Mouse (Mus musculus) hindbrain, embryonic 11.5 days (tissue): ENCODE results near the gene Dmac2. TPM values are rescaled to one million over a fixed set of nuclear protein-coding genes. Genes with fewer than 3 reads are reported as not detected.
A peak's percentile ranks its signal among the peaks of the same experiment; 100 is the strongest.

Experiments used
- ATAC-seq: fragments of 200-750 bp; cut with Nextera tagmentation; 2 replicates; pipeline ENCODE4 v1.8.0; 2017; ENCODE audit warnings: mild to moderate bottlenecking, moderate TSS enrichment, moderate library complexity; ENCODE audit not compliant: low FRiP score
- DNase-seq: peaks from one replicate; pipeline ENCODE4 v3.0.0-alpha.2; 2015; ENCODE audit warnings: low spot score
- H3K27ac ChIP-seq: fragments of 300-500 bp; sonication (generic); 2 replicates; pipeline ENCODE4 v1.5.1; 2014; ENCODE audit warnings: mild to moderate bottlenecking, low read depth, low read length
- H3K27me3 ChIP-seq: fragments of 300-500 bp; sonication (generic); 2 replicates; pipeline ENCODE4 v1.6.1; 2014; ENCODE audit warnings: mild to moderate bottlenecking, low read length, moderate library complexity, mixed read lengths; ENCODE audit not compliant: control insufficient read depth, insufficient read depth
- H3K36me3 ChIP-seq: fragments of 300-500 bp; sonication (generic); 2 replicates; pipeline ENCODE4 v1.6.1; 2014; ENCODE audit warnings: mild to moderate bottlenecking, low read length, moderate library complexity, mixed read lengths; ENCODE audit not compliant: control insufficient read depth, insufficient read depth
- H3K4me1 ChIP-seq: fragments of 300-500 bp; sonication (generic); replicated peaks from 2 replicates; pipeline ENCODE4 v1.6.1; 2014; ENCODE audit warnings: low read length, mixed read lengths; ENCODE audit not compliant: control insufficient read depth, insufficient read depth
- H3K4me2 ChIP-seq: fragments of 300-500 bp; sonication (generic); replicated peaks from 2 replicates; pipeline ENCODE4 v1.6.1; 2014; ENCODE audit warnings: mild to moderate bottlenecking, low read depth, low read length
- H3K4me3 ChIP-seq: fragments of 300-500 bp; sonication (generic); 2 replicates; pipeline ENCODE4 v1.5.1; 2014; ENCODE audit warnings: low read depth, low read length
- H3K9ac ChIP-seq: fragments of 300-500 bp; sonication (generic); 2 replicates; pipeline ENCODE4 v1.6.1; 2014; ENCODE audit warnings: low read depth, low read length
- H3K9me3 ChIP-seq: fragments of 300-500 bp; sonication (generic); 2 replicates; pipeline ENCODE4 v1.6.1; 2016; ENCODE audit warnings: low read length; ENCODE audit not compliant: control insufficient read depth
- WGBS: fragments of 180-500 bp; shearing (Covaris S2); extraction: QIAGEN DNeasy Blood & Tissue Kit; methylation state at CpG from one replicate; pipeline ENCODE4 v1.1.7; 2014; 5-methylcytosine and 5-hydroxymethylcytosine counted together
- polyA plus RNA-seq: library from polyadenylated mRNA; unstranded; fragments of >200 nt; fragmentation: Nextera tagmentation; extraction: Ambion mirVana; gene quantifications from 2 replicates; pipeline ENCODE4 v1.2.1, GENCODE M21; 2014

Gene Dmac2
- polyA plus RNA-seq, 1 experiment from 2014 or later = 25.1 TPM

DNA sequence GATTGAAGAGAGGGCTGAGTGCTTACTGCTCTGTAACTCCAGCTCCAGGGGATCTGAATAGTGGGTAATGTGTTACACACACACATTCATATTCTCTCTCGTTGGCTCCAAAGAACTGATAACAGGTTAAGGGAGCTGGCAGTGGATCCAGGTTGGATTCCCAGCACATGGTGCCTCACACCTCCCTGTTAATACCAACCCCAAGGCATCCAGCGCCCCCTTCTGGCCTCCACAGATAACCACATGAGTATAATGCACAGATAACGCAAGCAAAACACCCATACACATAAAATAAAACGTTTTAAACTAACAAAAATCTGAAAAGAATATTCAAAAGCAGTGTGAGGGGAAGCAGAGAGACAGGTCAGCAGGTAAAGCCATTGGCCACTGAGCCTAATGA lies 53.2 kb downstream of the Dmac2 start:
- WGBS = 53% methylated on average over 4 of the region's 4 CpGs
- no peak overlapping the region for H3K4me2 ChIP-seq
- no peak overlapping the region for H3K9ac ChIP-seq
- no peaks in the 10 kb centered on the region; the same call in 1 of the 2 replicates for H3K4me1 ChIP-seq
- no peaks in the 10 kb centered on the region for H3K36me3 ChIP-seq
- H3K27me3 ChIP-seq = peaks cover 31% of the 10 kb centered on the region
- H3K4me3 ChIP-seq = no peak overlapping the region
- H3K27ac ChIP-seq = no peak overlapping the region
- no peak for ATAC-seq
- H3K9me3 ChIP-seq = no peaks in the 10 kb centered on the region
- no peak for DNase-seq

GRCm38 (mm10) chr7:25674297-25674696 lies 55.1 kb downstream of the Dmac2 start:
- DNase-seq = no peak
- no peak overlapping the region for H3K4me3 ChIP-seq

GRCm38 (mm10) chr7:25674719-25675300 lies 55.6 kb downstream of the Dmac2 start, which contains the start of gene Tmem91:
TSS of gene Tmem91 (minus strand) at chr7:25675166.
- Histone ChIP-seq H3K4me3 (peak within 1 kb of the TSS; percentile 8; the same call in 1 of the 2 replicates), H3K9me3 (no peaks in the 10 kb centered on the region), H3K9ac (peak within 1 kb of the TSS; percentile 17; the same call in 1 of the 2 replicates), H3K4me2 (peak within 1 kb of the TSS; percentile 32), H3K36me3 (no peaks in the 10 kb centered on the region), H3K27me3 (peaks cover 36% of the 10 kb centered on the region), H3K27ac (no peak within 1 kb of the TSS), H3K4me1 (no peaks in the 10 kb centered on the region; the same call in 1 of the 2 replicates)
- ATAC-seq = peak; percentile 54; the same call in 1 of the 2 replicates
- peak; percentile 10 for DNase-seq
- 1% methylated on average over 29 of the region's 29 CpGs for WGBS

More at GRCm38 (mm10) chr7:25674297-25674696, 55.1 kb downstream of the Dmac2 start:
- Histone ChIP-seq H3K9ac (peak overlapping the region; percentile 17; the same call in 1 of the 2 replicates), H3K4me2 (no peak overlapping the region), H3K36me3 (no peaks in the 10 kb centered on the region), H3K9me3 (no peaks in the 10 kb centered on the region), H3K27me3 (peaks cover 36% of the 10 kb centered on the region), H3K27ac (no peak overlapping the region), H3K4me1 (no peaks in the 10 kb centered on the region; the same call in 1 of the 2 replicates)
- 27% methylated on average over 9 of the region's 9 CpGs for WGBS
- no peak for ATAC-seq

Other genes with a start within 250 kb of the Dmac2 start
- not detected in 2 replicates for gene Cnfn, start 249.7 kb upstream of the Dmac2 start, polyA plus RNA-seq
- gene Lipe, start 220.7 kb upstream of the Dmac2 start, polyA plus RNA-seq = 2.6 and 3.3 TPM in 2 replicates
- 0.28 TPM in 1 of 2 replicates, not detected in the other for gene Cxcl17, start 206.5 kb upstream of the Dmac2 start, polyA plus RNA-seq
- 0.74 and 1.4 TPM in 2 replicates for gene Ceacam1, start 141.8 kb upstream of the Dmac2 start, polyA plus RNA-seq
- gene Ceacam2, start 79.6 kb upstream of the Dmac2 start, polyA plus RNA-seq = not detected in 2 replicates
- gene Erich4, start 3.5 kb upstream of the Dmac2 start, polyA plus RNA-seq = not detected in 2 replicates
- 0.36 and 0.91 TPM in 2 replicates for gene B3gnt8, start 7.2 kb downstream of the Dmac2 start, polyA plus RNA-seq
- gene Bckdha, start 39.6 kb downstream of the Dmac2 start, polyA plus RNA-seq = 32.9 and 35.2 TPM in 2 replicates
- gene Exosc5, start 39.8 kb downstream of the Dmac2 start, polyA plus RNA-seq = 48.1 and 49.9 TPM in 2 replicates
- 1.6 and 2.2 TPM in 2 replicates for gene Tmem91, start 55.8 kb downstream of the Dmac2 start, polyA plus RNA-seq
- 33.1 and 34.8 TPM in 2 replicates for gene B9d2, start 61.4 kb downstream of the Dmac2 start, polyA plus RNA-seq
- gene Tgfb1, start 67.6 kb downstream of the Dmac2 start, polyA plus RNA-seq = 1.0 and 1.1 TPM in 2 replicates
- 30.5 and 33.7 TPM in 2 replicates for gene Ccdc97, start 99.7 kb downstream of the Dmac2 start, polyA plus RNA-seq
- 68.1 and 70.1 TPM in 2 replicates for gene Hnrnpul1, start 135.3 kb downstream of the Dmac2 start, polyA plus RNA-seq
- 15.0 and 19.4 TPM in 2 replicates for gene Axl, start 169.3 kb downstream of the Dmac2 start, polyA plus RNA-seq
- 0.69 and 0.95 TPM in 2 replicates for gene Cyp2s1, start 197.5 kb downstream of the Dmac2 start, polyA plus RNA-seq